Mouse (Mus musculus) brain, embryonic 14.5 days (tissue): ENCODE results near the gene Lrrn4.

Experiments
- CTCF ChIP-seq: fragments of 200-500 bp; IDR thresholded peaks from 2 replicates; pipeline ENCODE4 v1.5.1; 2012; ENCODE audit warnings: inconsistent platforms, mild to moderate bottlenecking, moderate library complexity, borderline replicate concordance; ENCODE audit not compliant: insufficient read depth, insufficient read length; ENCODE audit errors: extremely low read depth
- POLR2A ChIP-seq: fragments of 200-500 bp; IDR thresholded peaks from 2 replicates; pipeline ENCODE4 v1.6.1; 2012; ENCODE audit warnings: mild to moderate bottlenecking, inconsistent platforms, borderline replicate concordance; ENCODE audit not compliant: poor library complexity, insufficient read depth, insufficient read length, severe bottlenecking; ENCODE audit errors: extremely low read depth

DNA sequence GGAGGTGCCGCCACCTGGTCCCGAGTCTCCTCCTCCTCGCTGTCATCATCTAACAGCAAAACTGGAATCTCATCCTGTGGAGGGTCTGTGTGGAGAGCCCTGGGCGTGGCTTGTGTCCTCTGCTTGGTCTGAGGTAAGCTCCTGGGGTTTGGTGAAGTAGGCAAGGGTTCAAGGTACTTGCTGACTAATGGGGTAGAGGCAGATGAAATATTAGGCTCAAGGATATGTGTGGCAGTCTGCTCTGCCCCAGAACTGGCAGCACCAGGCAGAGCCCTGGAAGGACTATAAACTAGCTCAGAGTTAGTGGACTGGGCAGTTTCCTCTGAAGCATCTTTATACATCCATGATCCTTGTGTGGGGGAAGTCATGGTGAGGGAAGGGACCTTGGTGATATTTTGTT lies 10.4 kb downstream of the Lrrn4 start:
- TF ChIP-seq POLR2A (no peak), CTCF (no peak)
